Mouse (Mus musculus) cortical plate, adult 2 months (tissue): ENCODE results near the gene Tnni1.

ENCODE experiments used
- CTCF ChIP-seq: fragments of 200-500 bp; IDR thresholded peaks from 2 replicates; pipeline ENCODE4 v1.5.1; 2011; ENCODE audit warnings: mild to moderate bottlenecking, control low read depth, low read length; ENCODE audit not compliant: insufficient read depth; ENCODE audit errors: extremely low read depth
- POLR2A ChIP-seq: fragments of 200-500 bp; IDR thresholded peaks from 2 replicates; pipeline ENCODE4 v1.6.1; 2011; ENCODE audit warnings: mild to moderate bottlenecking, low read length, control low read depth; ENCODE audit not compliant: insufficient read depth; ENCODE audit errors: extremely low read depth

GRCm38 (mm10) chr1:135761728-135762127 lies 17.5 kb upstream of the Tnni1 start:
- no peak for TF ChIP-seq POLR2A
- TF ChIP-seq CTCF = no peak
